Mouse (Mus musculus): Measurements from ENCODE around the gene Slc12a3. TPM values are rescaled to one million over a fixed set of nuclear protein-coding genes. Genes with fewer than 3 reads are reported as not detected.

The Slc12a3 gene
- polyA plus RNA-seq, 1 experiment from 2014 or later: 0.29 TPM

GRCm38 (mm10) chr8:94409523-94409922 is 80.5 kb downstream of the Slc12a3 start:
- H3K4me2 ChIP-seq (ENCODE audit: low read depth, low read length): no peak overlapping the region
- H3K4me1 ChIP-seq (ENCODE audit: control insufficient read depth, insufficient read depth, low read length): no peaks in the 10 kb centered on the region
- no peak overlapping the region for H3K4me3 ChIP-seq (ENCODE audit: low read depth, low read length)
- no peak overlapping the region for H3K9ac ChIP-seq (ENCODE audit: low read depth, low read length)
- WGBS: 93% methylated on average over 7 of the region's 7 CpGs
- H3K36me3 ChIP-seq (ENCODE audit: control insufficient read depth, insufficient read depth, low read length): no peaks in the 10 kb centered on the region
- no peaks in the 10 kb centered on the region for H3K27me3 ChIP-seq (replicated peaks; ENCODE audit: control insufficient read depth, insufficient read depth, low read length)
- no peak overlapping the region for H3K27ac ChIP-seq (replicated peaks; ENCODE audit: low read depth, low read length)
- DNase-seq (ENCODE audit: low spot score): no peak
- ATAC-seq (ENCODE audit: low read depth): no peak
- no peaks in the 10 kb centered on the region for H3K9me3 ChIP-seq (ENCODE audit: control insufficient read depth, low read length)

- Histone ChIP-seq H3K9me3 (ENCODE audit: control insufficient read depth, low read length) (no peaks in the 10 kb centered on the region), H3K4me1 (ENCODE audit: control insufficient read depth, insufficient read depth, low read length) (no peaks in the 10 kb centered on the region), H3K9ac (ENCODE audit: low read depth, low read length) (no peak overlapping the region), H3K36me3 (ENCODE audit: control insufficient read depth, insufficient read depth, low read length) (no peaks in the 10 kb centered on the region), H3K27me3 (replicated peaks; ENCODE audit: control insufficient read depth, insufficient read depth, low read length) (no peaks in the 10 kb centered on the region), H3K4me3 (ENCODE audit: low read depth, low read length) (no peak overlapping the region), H3K4me2 (ENCODE audit: low read depth, low read length) (no peak overlapping the region), H3K27ac (replicated peaks; ENCODE audit: low read depth, low read length) (no peak overlapping the region)
- 84% methylated on average over 6 of the region's 6 CpGs for WGBS
- ATAC-seq (ENCODE audit: low read depth) (no peak), DNase-seq (ENCODE audit: low spot score) (no peak)
Measured at GRCm38 (mm10) chr8:94412518-94412917, 83.5 kb downstream of the Slc12a3 start.

GRCm38 (mm10) chr8:94413509-94413908 is 84.5 kb downstream of the Slc12a3 start:
- H3K36me3 ChIP-seq (ENCODE audit: control insufficient read depth, insufficient read depth, low read length): no peaks in the 10 kb centered on the region
- no peak for ATAC-seq (ENCODE audit: low read depth)
- H3K4me3 ChIP-seq (ENCODE audit: low read depth, low read length): no peak overlapping the region
- WGBS: 82% methylated on average over 6 of the region's 6 CpGs
- H3K4me2 ChIP-seq (ENCODE audit: low read depth, low read length): no peak overlapping the region
- no peak for DNase-seq (ENCODE audit: low spot score)
- H3K27ac ChIP-seq (replicated peaks; ENCODE audit: low read depth, low read length): no peak overlapping the region
- H3K9me3 ChIP-seq (ENCODE audit: control insufficient read depth, low read length): no peaks in the 10 kb centered on the region
- H3K27me3 ChIP-seq (replicated peaks; ENCODE audit: control insufficient read depth, insufficient read depth, low read length): no peaks in the 10 kb centered on the region
- H3K9ac ChIP-seq (ENCODE audit: low read depth, low read length): no peak overlapping the region
- no peaks in the 10 kb centered on the region for H3K4me1 ChIP-seq (ENCODE audit: control insufficient read depth, insufficient read depth, low read length)

- Histone ChIP-seq H3K27ac (replicated peaks; ENCODE audit: low read depth, low read length) (no peak overlapping the region), H3K9me3 (ENCODE audit: control insufficient read depth, low read length) (no peaks in the 10 kb centered on the region), H3K27me3 (replicated peaks; ENCODE audit: control insufficient read depth, insufficient read depth, low read length) (no peaks in the 10 kb centered on the region), H3K36me3 (ENCODE audit: control insufficient read depth, insufficient read depth, low read length) (no peaks in the 10 kb centered on the region), H3K4me3 (ENCODE audit: low read depth, low read length) (no peak overlapping the region), H3K4me2 (ENCODE audit: low read depth, low read length) (no peak overlapping the region), H3K4me1 (ENCODE audit: control insufficient read depth, insufficient read depth, low read length) (no peaks in the 10 kb centered on the region), H3K9ac (ENCODE audit: low read depth, low read length) (no peak overlapping the region)
- 0 out of 2 replicates have a peak, but pooled peaks have one; percentile 33 for ATAC-seq (ENCODE audit: low read depth)
- DNase-seq (ENCODE audit: low spot score): peak; percentile 26
- WGBS: 53% methylated on average over 2 of the region's 2 CpGs
Measured at GRCm38 (mm10) chr8:94415218-94415617, 86.2 kb downstream of the Slc12a3 start.

MicroRNA genes within 50 kb of the gene (microRNA counts, 519-probe panel; counts per million panel counts)
- 2,652 counts per million, percentile 56 among the panel's probes with 10 or more counts for microRNA mmu-miR-138

Small RNA genes lying within 50 kb of the gene (microRNA-seq; reads per million reads assigned to microRNA genes)
- 107 reads per million, percentile 52 among the genes with 10 or more reads in this experiment for gene Mir138-2 (ENCODE audit: borderline number of aligned reads)

Other genes starting within 250 kb of the Slc12a3 start
- gene Bbs2, start 230.3 kb upstream of the Slc12a3 start, polyA plus RNA-seq (2014; fragmentation: Nextera tagmentation; extraction: Ambion mirVana): 13.6 and 13.9 TPM in 2 replicates
- gene Mt4, start 192.0 kb upstream of the Slc12a3 start, polyA plus RNA-seq (2014; fragmentation: Nextera tagmentation; extraction: Ambion mirVana): 1.4 TPM in 1 of 2 replicates, not detected in the other
- 10.8 and 14.1 TPM in 2 replicates for gene Mt3, start 176.6 kb upstream of the Slc12a3 start, polyA plus RNA-seq (2014; fragmentation: Nextera tagmentation; extraction: Ambion mirVana)
- 57.5 and 60.3 TPM in 2 replicates for gene Mt2, start 156.5 kb upstream of the Slc12a3 start, polyA plus RNA-seq (2014; fragmentation: Nextera tagmentation; extraction: Ambion mirVana)
- gene Mt1, start 150.1 kb upstream of the Slc12a3 start, polyA plus RNA-seq (2014; fragmentation: Nextera tagmentation; extraction: Ambion mirVana): 167 and 193 TPM in 2 replicates
- gene Nup93, start 114.6 kb upstream of the Slc12a3 start, polyA plus RNA-seq (2014; fragmentation: Nextera tagmentation; extraction: Ambion mirVana): 60.9 and 77.0 TPM in 2 replicates
- gene Herpud1, start 57.2 kb downstream of the Slc12a3 start, polyA plus RNA-seq (2014; fragmentation: Nextera tagmentation; extraction: Ambion mirVana): 93.8 and 107 TPM in 2 replicates
- gene Nlrc5, start 105.2 kb downstream of the Slc12a3 start, polyA plus RNA-seq (2014; fragmentation: Nextera tagmentation; extraction: Ambion mirVana): 0.39 and 0.42 TPM in 2 replicates
- 12.4 and 13.8 TPM in 2 replicates for gene Cpne2, start 203.8 kb downstream of the Slc12a3 start, polyA plus RNA-seq (2014; fragmentation: Nextera tagmentation; extraction: Ambion mirVana)

Data from embryonic facial prominence, embryonic 14.5 days (tissue).